Mouse (Mus musculus) neural tube, embryonic 14.5 days (tissue): Measurements from ENCODE around the gene Vmo1. TPM values are rescaled to one million over a fixed set of nuclear protein-coding genes. Genes with fewer than 3 reads are reported as not detected.
A peak's percentile ranks its signal among the peaks of the same experiment; 100 is the strongest.

ENCODE experiments used
- ATAC-seq: fragments of 200-750 bp; cut with Nextera tagmentation; 2 replicates; pipeline ENCODE4 v1.8.0; 2017; ENCODE audit warnings: low read depth, mild to moderate bottlenecking, moderate TSS enrichment, moderate library complexity
- H3K27ac ChIP-seq: fragments of 300-500 bp; sonication (generic); 2 replicates; pipeline ENCODE4 v1.5.1; 2014; ENCODE audit warnings: low read depth, mild to moderate bottlenecking, control low read depth, low read length, moderate library complexity, mixed read lengths
- H3K27me3 ChIP-seq: fragments of 300-500 bp; sonication (generic); 2 replicates; pipeline ENCODE4 v1.6.1; 2014; ENCODE audit warnings: low read length; ENCODE audit not compliant: control insufficient read depth, insufficient read depth
- H3K36me3 ChIP-seq: fragments of 300-500 bp; sonication (generic); 2 replicates; pipeline ENCODE4 v1.6.1; 2014; ENCODE audit warnings: low read length, mixed read lengths; ENCODE audit not compliant: control insufficient read depth, insufficient read depth
- H3K4me1 ChIP-seq: fragments of 300-500 bp; sonication (generic); 2 replicates; pipeline ENCODE4 v1.6.1; 2014; ENCODE audit warnings: low read length; ENCODE audit not compliant: control insufficient read depth, insufficient read depth
- H3K4me2 ChIP-seq: fragments of 300-500 bp; sonication (generic); 2 replicates; pipeline ENCODE4 v1.6.1; 2014; ENCODE audit warnings: mild to moderate bottlenecking, low read depth, low read length, control low read depth
- H3K4me3 ChIP-seq: fragments of 300-500 bp; sonication (generic); 2 replicates; pipeline ENCODE4 v1.5.1; 2014; ENCODE audit warnings: low read depth, low read length, control low read depth, mixed read lengths
- H3K9ac ChIP-seq: fragments of 300-500 bp; sonication (generic); replicated peaks from 2 replicates; pipeline ENCODE4 v1.6.1; 2014; ENCODE audit warnings: low read depth, mild to moderate bottlenecking, control low read depth, low read length, mixed read lengths
- H3K9me3 ChIP-seq: fragments of 300-500 bp; sonication (generic); 2 replicates; pipeline ENCODE4 v1.6.1; 2016; ENCODE audit warnings: low read length; ENCODE audit not compliant: control insufficient read depth
- WGBS: fragments of 180-500 bp; shearing (Covaris S2); extraction: QIAGEN DNeasy Blood & Tissue Kit; methylation state at CpG from one replicate; pipeline ENCODE4 v1.1.7; 2014; 5-methylcytosine and 5-hydroxymethylcytosine counted together
- polyA plus RNA-seq: library from polyadenylated mRNA; unstranded; fragments of >200 nt; fragmentation: Nextera tagmentation; extraction: Ambion mirVana; gene quantifications from 2 replicates; pipeline ENCODE4 v1.2.1, GENCODE M21; 2014

Gene Vmo1
- polyA plus RNA-seq: not detected in 2 replicates

GRCm38 (mm10) chr11:70514288-70514687, at the start of gene Vmo1:
Vmo1 (minus strand) TSS chr11:70514616.
- Histone ChIP-seq H3K9me3 (no peaks in the 10 kb centered on the region), H3K36me3 (no peaks in the 10 kb centered on the region), H3K27ac (no peak within 1 kb of the TSS; the same call in 1 of the 2 replicates), H3K27me3 (no peaks in the 10 kb centered on the region), H3K4me2 (no peak within 1 kb of the TSS), H3K4me3 (no peak within 1 kb of the TSS), H3K9ac (no peak within 1 kb of the TSS), H3K4me1 (no peaks in the 10 kb centered on the region)
- WGBS: 91% methylated on average over 7 of the region's 7 CpGs
- ATAC-seq: no peak

DNA sequence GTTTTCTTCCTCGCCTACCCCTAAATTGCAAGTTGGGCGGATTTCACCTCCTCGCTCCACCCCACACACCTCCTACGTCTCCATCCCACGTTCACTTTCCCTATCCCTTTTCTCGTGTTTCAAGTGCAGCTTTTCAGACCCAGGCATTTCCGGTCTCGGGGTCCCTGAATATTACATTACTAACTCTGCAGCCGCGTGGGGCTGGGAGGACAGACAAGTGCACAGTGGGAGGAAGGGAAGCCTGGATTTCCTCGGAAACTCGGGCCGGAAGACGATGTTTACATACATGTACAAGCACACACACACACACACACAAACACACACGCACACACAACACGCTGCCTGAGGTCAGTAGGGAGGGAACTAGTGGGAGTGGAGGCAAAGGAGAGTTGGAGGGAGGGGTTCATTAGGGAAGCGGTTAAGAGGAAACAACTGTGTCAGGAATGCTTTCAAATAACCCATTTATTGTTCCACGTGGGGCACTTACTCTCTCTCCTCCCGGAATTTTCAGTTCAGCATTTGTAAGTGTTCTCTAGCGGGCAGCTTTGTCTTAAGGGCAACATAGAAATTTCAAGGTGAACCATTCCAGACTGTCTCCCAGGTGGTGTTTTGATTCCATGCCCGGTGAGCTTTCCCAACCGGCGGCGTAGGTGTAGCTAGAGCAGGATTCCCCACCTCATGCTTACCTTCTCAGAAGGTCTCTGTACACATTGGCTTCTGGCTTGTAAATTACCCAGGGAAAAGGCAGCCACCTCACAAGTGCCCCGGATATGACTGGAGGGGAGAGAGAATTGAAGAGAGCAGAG, 49.3 kb upstream of the Vmo1 start:
- Histone ChIP-seq H3K4me2 (peak overlapping the region; percentile 90), H3K27ac (peak overlapping the region; percentile 79), H3K27me3 (no peaks in the 10 kb centered on the region), H3K36me3 (no peaks in the 10 kb centered on the region), H3K9me3 (no peaks in the 10 kb centered on the region), H3K9ac (peak overlapping the region; percentile 90), H3K4me3 (peak overlapping the region; percentile 92), H3K4me1 (peaks cover 31% of the 10 kb centered on the region)
- peak; percentile 7; the same call in 1 of the 2 replicates for ATAC-seq
- WGBS: under 1% methylated on average over 25 of the region's 25 CpGs

GRCm38 (mm10) chr11:70562995-70563469, 48.6 kb upstream of the Vmo1 start:
- Histone ChIP-seq H3K36me3 (no peaks in the 10 kb centered on the region), H3K9me3 (no peaks in the 10 kb centered on the region), H3K27me3 (no peaks in the 10 kb centered on the region), H3K4me1 (peaks cover 31% of the 10 kb centered on the region), H3K4me3 (peak overlapping the region; percentile 92), H3K9ac (peak overlapping the region; percentile 90), H3K4me2 (peak overlapping the region; percentile 90), H3K27ac (peak overlapping the region; percentile 79)
- WGBS: under 1% methylated on average over 28 of the region's 31 CpGs
- peak; percentile 41; the same call in 1 of the 2 replicates for ATAC-seq

DNA sequence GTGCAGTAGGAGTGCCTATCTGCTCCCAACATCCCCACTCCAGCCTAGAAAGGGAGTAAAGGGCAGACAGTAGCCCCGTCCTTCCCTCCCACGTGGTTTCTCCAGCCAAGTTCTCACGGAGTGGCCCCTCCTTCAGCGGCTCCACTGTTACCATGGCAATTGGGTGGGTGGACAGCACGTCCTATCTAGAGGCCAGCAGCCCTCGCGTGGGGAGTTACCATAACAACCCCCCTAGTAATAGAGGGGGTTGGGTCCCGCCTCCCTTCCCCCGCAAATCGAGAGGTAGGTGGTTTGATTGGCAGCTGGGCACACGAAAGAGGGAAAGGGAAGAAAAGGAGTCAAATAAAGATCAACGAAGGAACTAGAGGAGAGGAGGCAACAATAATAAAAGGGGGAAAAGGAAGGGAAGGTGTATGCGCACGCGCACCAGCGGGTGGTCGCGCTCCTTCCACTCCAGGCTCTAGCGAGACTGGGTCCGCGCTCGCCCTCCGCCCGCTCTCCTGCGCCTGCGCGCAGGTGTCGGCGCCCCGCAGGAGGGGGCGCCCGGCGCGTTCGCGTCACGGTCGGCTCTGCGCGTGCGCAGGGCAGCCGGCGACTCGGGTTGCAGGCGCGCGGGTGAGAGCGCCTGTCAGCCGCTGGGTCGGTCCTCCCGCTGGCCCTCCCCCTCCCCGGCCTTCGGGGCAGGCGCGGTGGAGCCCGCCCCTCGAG, 48.0 kb upstream of the Vmo1 start, which contains the start of gene Mink1:
Gene Mink1 (plus strand): TSS at position 595 of the 708 bp plus-strand sequence.
- under 1% methylated on average over 42 of the region's 57 CpGs for WGBS
- H3K36me3 ChIP-seq: no peaks in the 10 kb centered on the region
- peak within 1 kb of the TSS; percentile 92 for H3K4me3 ChIP-seq
- H3K27me3 ChIP-seq: no peaks in the 10 kb centered on the region
- H3K9ac ChIP-seq: peak within 1 kb of the TSS; percentile 90
- H3K9me3 ChIP-seq: no peaks in the 10 kb centered on the region
- peak within 1 kb of the TSS; percentile 79 for H3K27ac ChIP-seq
- peak within 1 kb of the TSS; percentile 90 for H3K4me2 ChIP-seq
- H3K4me1 ChIP-seq: peaks cover 31% of the 10 kb centered on the region
- peak; percentile 92 for ATAC-seq

DNA sequence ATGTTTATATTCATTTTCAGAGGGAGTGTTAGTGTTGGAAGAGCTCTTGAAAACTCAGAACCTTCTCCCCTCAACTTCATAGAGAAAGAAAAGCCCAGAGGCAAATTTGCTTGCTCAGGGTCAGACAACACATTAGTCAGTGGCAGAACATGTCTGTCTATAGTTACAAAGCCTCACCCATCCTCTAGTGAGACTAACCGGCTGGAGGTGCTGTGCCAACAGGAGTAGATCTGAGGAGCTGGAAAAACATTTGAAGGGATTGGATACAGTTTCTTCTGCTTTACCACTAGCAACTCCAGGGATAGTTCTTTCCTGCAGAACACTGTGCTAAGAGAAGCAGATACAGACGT, 47.5 kb upstream of the Vmo1 start:
- H3K27me3 ChIP-seq: no peaks in the 10 kb centered on the region
- WGBS: 2% methylated on average over 2 of the region's 2 CpGs
- no peaks in the 10 kb centered on the region for H3K36me3 ChIP-seq
- ATAC-seq: peak; percentile 5; the same call in 1 of the 2 replicates
- peak overlapping the region; percentile 92 for H3K4me3 ChIP-seq
- H3K4me2 ChIP-seq: peak overlapping the region; percentile 90
- H3K9ac ChIP-seq: peak overlapping the region; percentile 90
- H3K27ac ChIP-seq: peak overlapping the region; percentile 79
- peaks cover 29% of the 10 kb centered on the region for H3K4me1 ChIP-seq
- no peaks in the 10 kb centered on the region for H3K9me3 ChIP-seq

- 84% methylated on average over 9 of the region's 9 CpGs for WGBS
Observed at GRCm38 (mm10) chr11:70557545-70557944, 43.1 kb upstream of the Vmo1 start.

DNA sequence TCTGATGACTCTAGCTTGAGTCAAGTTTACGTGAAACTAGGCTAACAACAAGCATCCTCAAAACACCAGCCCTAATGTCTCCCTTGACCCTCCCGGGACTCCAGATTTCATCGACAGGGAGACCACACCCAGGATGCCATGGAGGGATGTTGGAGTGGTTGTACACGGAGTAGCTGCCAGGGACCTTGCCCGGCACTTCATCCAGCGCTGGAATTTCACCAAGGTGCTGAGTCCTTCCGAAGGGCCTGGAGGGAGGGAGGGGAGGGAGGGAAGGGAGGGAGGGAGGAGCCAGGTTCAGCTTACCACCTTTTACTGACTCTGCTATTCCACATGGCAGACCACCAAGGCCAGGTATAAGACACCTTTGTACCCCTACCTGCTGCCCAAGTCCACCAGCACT, 39.5 kb upstream of the Vmo1 start:
- Histone ChIP-seq H3K4me2 (no peak overlapping the region), H3K27ac (no peak overlapping the region), H3K27me3 (no peaks in the 10 kb centered on the region), H3K9ac (no peak overlapping the region), H3K36me3 (no peaks in the 10 kb centered on the region), H3K4me3 (no peak overlapping the region), H3K4me1 (no peaks in the 10 kb centered on the region), H3K9me3 (no peaks in the 10 kb centered on the region)
- 17% methylated on average over 7 of the region's 7 CpGs for WGBS
- no peak for ATAC-seq

More at GRCm38 (mm10) chr11:70557545-70557944, 43.1 kb upstream of the Vmo1 start:
- Histone ChIP-seq H3K4me1 (peaks cover 6% of the 10 kb centered on the region; the same call in 1 of the 2 replicates), H3K36me3 (no peaks in the 10 kb centered on the region), H3K9me3 (no peaks in the 10 kb centered on the region), H3K9ac (no peak overlapping the region), H3K27me3 (no peaks in the 10 kb centered on the region), H3K27ac (no peak overlapping the region), H3K4me2 (no peak overlapping the region), H3K4me3 (no peak overlapping the region)
- no peak for ATAC-seq

- H3K27me3 ChIP-seq: no peaks in the 10 kb centered on the region
- no peak for ATAC-seq
- H3K4me2 ChIP-seq: no peak overlapping the region
- 90% methylated on average over 8 of the region's 8 CpGs for WGBS
- no peaks in the 10 kb centered on the region for H3K4me1 ChIP-seq
- H3K27ac ChIP-seq: no peak overlapping the region
- H3K9me3 ChIP-seq: no peaks in the 10 kb centered on the region
- no peaks in the 10 kb centered on the region for H3K36me3 ChIP-seq
- H3K4me3 ChIP-seq: no peak overlapping the region
- no peak overlapping the region for H3K9ac ChIP-seq
Observed at GRCm38 (mm10) chr11:70551526-70551925, 37.1 kb upstream of the Vmo1 start.

DNA sequence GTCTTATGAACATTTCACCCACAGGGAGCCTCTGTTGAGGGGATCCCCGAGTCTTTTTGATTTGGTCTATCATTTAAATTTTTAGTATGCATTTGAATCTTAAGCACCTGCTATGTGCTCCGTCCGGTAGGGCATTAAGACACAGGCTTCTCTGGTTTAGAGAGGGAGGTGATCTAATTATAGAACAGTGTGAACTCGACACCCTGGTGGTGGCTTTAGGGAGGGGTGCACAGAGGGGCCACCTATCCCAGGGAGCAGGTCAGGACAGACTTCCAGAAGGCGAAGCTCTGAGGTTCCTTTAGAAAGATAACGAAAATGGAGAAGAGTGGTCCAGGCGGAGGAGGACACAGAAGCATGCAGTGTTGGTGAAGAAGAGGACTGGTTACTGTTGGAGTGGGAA, 30.1 kb upstream of the Vmo1 start:
- H3K9me3 ChIP-seq: no peaks in the 10 kb centered on the region
- no peaks in the 10 kb centered on the region for H3K36me3 ChIP-seq
- H3K27me3 ChIP-seq: peaks cover 6% of the 10 kb centered on the region; the same call in 1 of the 2 replicates
- no peak overlapping the region for H3K27ac ChIP-seq
- H3K4me2 ChIP-seq: no peak overlapping the region
- H3K4me1 ChIP-seq: no peaks in the 10 kb centered on the region
- no peak for ATAC-seq
- 81% methylated on average over 7 of the region's 7 CpGs for WGBS
- no peak overlapping the region for H3K4me3 ChIP-seq
- no peak overlapping the region for H3K9ac ChIP-seq
